Mouse (Mus musculus): ENCODE results near the gene Pilra. TPM values are rescaled to one million over a fixed set of nuclear protein-coding genes. Genes with fewer than 3 reads are reported as not detected.
"Not testable (repeated sequence)": the region's sequence is repeated elsewhere in the genome, so short reads cannot be mapped to it uniquely, and the experiment has no call there.

Gene Pilra
- total and polyA plus RNA-seq, 3 experiments = 0.89 to 1.5 TPM; not detected in 1

DNA sequence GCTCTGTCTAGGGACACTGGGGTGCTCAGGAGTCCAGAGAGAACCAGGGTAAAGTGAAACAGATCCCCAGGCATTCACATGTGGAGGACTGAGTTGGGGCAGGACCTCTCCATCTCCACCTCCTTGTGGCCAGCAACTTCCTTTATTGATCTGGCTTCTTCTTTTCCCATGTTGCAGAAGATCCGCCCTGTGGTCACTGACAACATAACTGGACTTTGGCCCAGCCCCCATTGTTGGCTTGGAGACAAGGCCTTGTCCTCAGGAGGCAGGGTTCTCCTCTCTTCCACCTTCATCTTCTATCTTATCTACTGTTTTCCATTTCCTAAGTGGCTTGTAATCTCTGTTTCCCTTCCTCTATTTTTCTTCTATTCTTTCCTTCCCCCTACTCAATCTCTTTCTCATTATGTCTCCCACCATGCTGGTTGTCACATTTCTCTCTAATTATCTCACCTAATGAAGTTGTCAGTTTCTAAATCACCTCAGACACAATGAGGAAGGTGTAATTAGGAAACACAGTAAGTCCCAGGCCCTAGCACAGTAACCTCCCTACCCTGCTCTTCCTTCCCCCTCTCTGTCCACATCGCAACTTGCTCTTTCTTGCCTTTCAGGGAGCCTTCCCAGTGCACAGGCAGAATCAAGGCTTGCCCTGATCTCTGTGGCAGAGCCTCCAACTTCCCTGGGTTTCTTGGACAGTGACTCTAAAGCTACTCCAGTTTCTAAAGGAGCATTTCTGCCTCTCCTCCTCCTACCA is 22.1 kb upstream of the Pilra start, which contains the start of gene Pilrb1:
Pilrb1 (minus strand) TSS at position 147 of the 751 bp plus-strand sequence.
- not testable (repeated sequence) for H3K9me3 ChIP-seq (replicated peaks; ENCODE audit: insufficient read depth, low read length); H3K4me3 ChIP-seq (ENCODE audit: control insufficient read depth in 1 of 2, insufficient read depth in 1 of 2, low read depth in 2 of 2, low read length in 2 of 2); H3K27me3 ChIP-seq (ENCODE audit: control insufficient read depth in 1 of 2, insufficient read depth in 2 of 2, low read length in 2 of 2); H3K9ac ChIP-seq (ENCODE audit: control insufficient read depth, low read depth, low read length, poor library complexity, severe bottlenecking); H3K79me2 ChIP-seq (ENCODE audit: control insufficient read depth, insufficient read depth, low read length, poor library complexity); H3K36me3 ChIP-seq (ENCODE audit: control insufficient read depth in 1 of 2, insufficient read depth in 2 of 2, low read length in 2 of 2)
- peaks cover 4 to 20% of the 10 kb centered on the region in 2 experiments; a peak in 3 of 4 replicates for H3K4me1 ChIP-seq (ENCODE audit: control insufficient read depth in 1 of 2, insufficient read depth in 2 of 2, low read length in 2 of 2)
- peak; percentile 51 to 58; a peak in 2 of 4 replicates for TF ChIP-seq EP300 (IDR thresholded peaks at IDR 0.05; ENCODE audit: low read depth in 1 of 2, low read length in 2 of 2)
- peak; percentile 24; the same call in 1 of the 2 replicates for TF ChIP-seq GATA1 (IDR thresholded peaks at IDR 0.05; ENCODE audit: low read depth, low read length)
- H3K27ac ChIP-seq (ENCODE audit: control insufficient read depth, low read depth, low read length) = peak within 1 kb of the TSS; percentile 75
- peak; percentile 48 for DNase-seq (ENCODE audit: low read depth, low spot score)

DNA sequence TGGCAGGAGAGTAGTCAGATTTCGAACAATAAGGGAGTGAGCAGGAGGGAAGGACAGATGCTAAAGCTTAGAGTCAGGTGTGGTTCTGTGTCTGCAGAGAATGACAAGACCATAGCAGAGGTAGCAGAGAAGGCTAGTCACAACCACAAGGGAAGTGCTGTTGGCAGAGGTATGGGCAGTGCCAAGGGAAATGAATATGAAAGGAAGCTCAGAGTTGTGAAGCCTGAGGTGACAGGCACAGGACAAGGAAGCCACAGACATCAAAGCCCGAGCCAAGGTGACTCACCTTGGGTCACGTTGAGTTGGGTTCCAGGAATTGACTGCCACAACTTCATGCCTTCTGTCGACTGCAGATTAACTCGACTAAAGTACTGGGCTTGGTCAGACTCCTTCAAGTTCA is 20.8 kb upstream of the Pilra start:
- not testable (repeated sequence) for H3K79me2 ChIP-seq (ENCODE audit: control insufficient read depth, insufficient read depth, low read length, poor library complexity); H3K27me3 ChIP-seq (ENCODE audit: control insufficient read depth in 1 of 2, insufficient read depth in 2 of 2, low read length in 2 of 2); H3K4me3 ChIP-seq (ENCODE audit: control insufficient read depth in 1 of 2, insufficient read depth in 1 of 2, low read depth in 2 of 2, low read length in 2 of 2); H3K36me3 ChIP-seq (ENCODE audit: control insufficient read depth in 1 of 2, insufficient read depth in 2 of 2, low read length in 2 of 2); H3K9ac ChIP-seq (ENCODE audit: control insufficient read depth, low read depth, low read length, poor library complexity, severe bottlenecking); H3K9me3 ChIP-seq (replicated peaks; ENCODE audit: insufficient read depth, low read length)
- TF ChIP-seq EP300 (IDR thresholded peaks at IDR 0.05; ENCODE audit: low read depth in 1 of 2, low read length in 2 of 2) = 0 out of 4 replicates have a peak, but pooled peaks of 1 of the 2 experiments have one; percentile 3
- H3K4me1 ChIP-seq (ENCODE audit: control insufficient read depth in 1 of 2, insufficient read depth in 2 of 2, low read length in 2 of 2) = peaks cover 4 to 20% of the 10 kb centered on the region in 2 experiments; a peak in 3 of 4 replicates
- peak overlapping the region; percentile 3; the same call in 1 of the 2 replicates for H3K27ac ChIP-seq (ENCODE audit: control insufficient read depth, low read depth, low read length)
- peak; percentile 37 for DNase-seq (ENCODE audit: low read depth, low spot score)

DNA sequence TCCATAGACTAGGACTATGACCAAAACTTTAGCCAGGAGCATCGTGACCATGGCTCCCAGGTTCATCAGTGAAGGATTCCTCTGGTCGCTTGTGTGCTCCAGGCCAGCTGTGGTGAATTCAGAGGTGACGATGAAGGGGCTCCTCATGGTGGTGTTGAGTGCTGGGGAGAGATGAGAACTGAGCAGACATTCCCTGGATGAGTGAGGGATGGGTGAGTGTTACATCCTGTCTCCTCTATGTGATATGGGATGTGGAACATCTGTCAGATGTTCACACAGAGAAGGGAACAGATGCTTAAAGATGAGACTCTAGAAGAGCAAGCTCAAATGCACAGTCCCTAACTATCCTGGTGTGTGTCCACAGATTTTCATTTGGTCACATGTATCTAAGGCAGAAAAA is 18.8 kb upstream of the Pilra start:
- not testable (repeated sequence) for H3K36me3 ChIP-seq (ENCODE audit: control insufficient read depth in 1 of 2, insufficient read depth in 2 of 2, low read length in 2 of 2); H3K9ac ChIP-seq (ENCODE audit: control insufficient read depth, low read depth, low read length, poor library complexity, severe bottlenecking); H3K79me2 ChIP-seq (ENCODE audit: control insufficient read depth, insufficient read depth, low read length, poor library complexity); H3K27me3 ChIP-seq (ENCODE audit: control insufficient read depth in 1 of 2, insufficient read depth in 2 of 2, low read length in 2 of 2); DNase-seq (ENCODE audit: low read depth, low spot score); H3K9me3 ChIP-seq (replicated peaks; ENCODE audit: insufficient read depth, low read length); H3K4me3 ChIP-seq (ENCODE audit: control insufficient read depth in 1 of 2, insufficient read depth in 1 of 2, low read depth in 2 of 2, low read length in 2 of 2); H3K27ac ChIP-seq (ENCODE audit: control insufficient read depth, low read depth, low read length)
- H3K4me1 ChIP-seq (ENCODE audit: control insufficient read depth in 1 of 2, insufficient read depth in 2 of 2, low read length in 2 of 2) = peaks cover 4 to 20% of the 10 kb centered on the region in 2 experiments; a peak in 3 of 4 replicates

DNA sequence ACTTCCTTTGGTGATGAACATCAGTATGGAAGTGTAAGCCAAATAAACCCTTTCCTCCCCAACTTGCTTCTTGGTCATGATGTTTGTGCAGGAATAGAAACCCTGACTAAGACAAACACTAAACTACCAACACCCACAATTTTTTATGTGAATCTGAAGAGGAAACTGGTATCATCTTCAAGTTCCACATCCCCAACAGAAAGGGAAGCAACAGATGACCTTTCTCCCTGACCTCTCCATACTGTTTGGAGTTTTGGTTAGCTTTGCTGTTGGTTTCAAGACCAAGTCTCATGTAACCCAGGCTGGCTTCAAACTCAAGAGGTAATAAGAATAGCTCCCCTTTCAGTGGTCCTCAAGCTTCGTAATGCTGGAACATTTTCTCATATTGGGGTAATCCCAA is 14.2 kb upstream of the Pilra start:
- H3K79me2 ChIP-seq (ENCODE audit: control insufficient read depth, insufficient read depth, low read length, poor library complexity); H3K36me3 ChIP-seq (ENCODE audit: control insufficient read depth in 1 of 2, insufficient read depth in 2 of 2, low read length in 2 of 2); H3K9me3 ChIP-seq (replicated peaks; ENCODE audit: insufficient read depth, low read length); H3K27ac ChIP-seq (ENCODE audit: control insufficient read depth, low read depth, low read length); H3K4me1 ChIP-seq (ENCODE audit: control insufficient read depth in 1 of 2, insufficient read depth in 2 of 2, low read length in 2 of 2); H3K4me3 ChIP-seq (ENCODE audit: control insufficient read depth in 1 of 2, insufficient read depth in 1 of 2, low read depth in 2 of 2, low read length in 2 of 2); DNase-seq (ENCODE audit: low read depth, low spot score); H3K27me3 ChIP-seq (ENCODE audit: control insufficient read depth in 1 of 2, insufficient read depth in 2 of 2, low read length in 2 of 2); H3K9ac ChIP-seq (ENCODE audit: control insufficient read depth, low read depth, low read length, poor library complexity, severe bottlenecking): not testable (repeated sequence)

DNA sequence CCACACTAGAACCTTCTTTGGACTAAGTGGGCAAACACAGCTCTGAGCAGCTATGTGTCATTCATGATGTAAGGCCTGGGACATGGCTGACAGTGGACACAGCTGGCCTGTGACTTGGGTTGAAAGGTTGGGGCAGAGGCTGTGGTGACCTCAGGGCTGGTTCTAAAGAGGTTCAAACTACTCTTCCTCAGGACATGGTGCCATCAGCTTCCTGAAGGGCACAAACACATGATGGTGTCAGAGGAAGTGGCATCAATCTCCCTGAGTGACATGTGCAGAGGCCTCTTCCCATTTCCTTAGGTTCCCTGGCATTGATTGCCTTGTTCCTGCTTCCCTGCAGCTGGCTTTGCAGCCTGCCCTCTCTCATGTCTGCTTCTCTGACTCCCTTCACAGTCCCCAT is 1.0 kb upstream of the Pilra start:
- not testable (repeated sequence) for H3K9me3 ChIP-seq (replicated peaks; ENCODE audit: insufficient read depth, low read length); H3K9ac ChIP-seq (ENCODE audit: control insufficient read depth, low read depth, low read length, poor library complexity, severe bottlenecking); H3K79me2 ChIP-seq (ENCODE audit: control insufficient read depth, insufficient read depth, low read length, poor library complexity); H3K27ac ChIP-seq (ENCODE audit: control insufficient read depth, low read depth, low read length); H3K36me3 ChIP-seq (ENCODE audit: control insufficient read depth in 1 of 2, insufficient read depth in 2 of 2, low read length in 2 of 2); H3K27me3 ChIP-seq (ENCODE audit: control insufficient read depth in 1 of 2, insufficient read depth in 2 of 2, low read length in 2 of 2); DNase-seq (ENCODE audit: low read depth, low spot score); H3K4me3 ChIP-seq (ENCODE audit: control insufficient read depth in 1 of 2, insufficient read depth in 1 of 2, low read depth in 2 of 2, low read length in 2 of 2)
- peaks cover 0 to 12% of the 10 kb centered on the region in 2 experiments; a peak in 2 of 4 replicates for H3K4me1 ChIP-seq (ENCODE audit: control insufficient read depth in 1 of 2, insufficient read depth in 2 of 2, low read length in 2 of 2)

Measured in MEL (cell line).